Mouse (Mus musculus) CH12.LX (cell line): ENCODE measurements around the gene Zswim1.

Source experiments
- CHD1 ChIP-seq: IDR thresholded peaks from 2 replicates; pipeline ENCODE4 v1.6.1; 2012; ENCODE audit warnings: low read depth, low read length, improper control_type of control experiment, inconsistent platforms
- CHD2 ChIP-seq: IDR thresholded peaks from 2 replicates; pipeline ENCODE4 v1.6.1; 2011; ENCODE audit warnings: low read length, improper control_type of control experiment
- CTCF ChIP-seq, 2 experiments: IDR thresholded peaks in 1 of 2; conservative IDR thresholded peaks in 1 of 2; 2 replicates each; pipeline ENCODE4 v1.5.1; 2011 to 2012; ENCODE audit warnings: low read depth in 2 of 2, low read length in 2 of 2, improper control_type of control experiment in 1 of 2, inconsistent platforms in 1 of 2, mild to moderate bottlenecking in 1 of 2, moderate library complexity in 1 of 2
- EP300 ChIP-seq: IDR thresholded peaks from 2 replicates; pipeline ENCODE4 v1.6.1; 2011; ENCODE audit warnings: low read length, improper control_type of control experiment
- HCFC1 ChIP-seq: IDR thresholded peaks from 2 replicates; pipeline ENCODE4 v1.6.1; 2012; ENCODE audit warnings: low read depth, mild to moderate bottlenecking, inconsistent platforms, low read length, improper control_type of control experiment
- MAX ChIP-seq: IDR thresholded peaks from 2 replicates; pipeline ENCODE4 v1.6.1; 2011; ENCODE audit warnings: low read length, improper control_type of control experiment
- MAZ ChIP-seq: IDR thresholded peaks from 2 replicates; pipeline ENCODE4 v1.6.1; 2012; ENCODE audit warnings: low read depth, mild to moderate bottlenecking, inconsistent platforms, low read length, improper control_type of control experiment, moderate library complexity
- MXI1 ChIP-seq: IDR thresholded peaks from 2 replicates; pipeline ENCODE4 v1.6.1; 2011; ENCODE audit warnings: mild to moderate bottlenecking, low read depth, low read length, improper control_type of control experiment
- POLR2A ChIP-seq: IDR thresholded peaks from 2 replicates; pipeline ENCODE4 v1.6.1; 2011; ENCODE audit warnings: low read depth, mild to moderate bottlenecking, improper control_type of control experiment, low read length
- RCOR1 ChIP-seq: conservative IDR thresholded peaks from 2 replicates; pipeline ENCODE4 v1.6.1; 2012; ENCODE audit warnings: low read depth, mild to moderate bottlenecking, inconsistent platforms, low read length, improper control_type of control experiment
- UBTF ChIP-seq: IDR thresholded peaks from 2 replicates; pipeline ENCODE4 v1.6.1; 2012; ENCODE audit warnings: low read depth, mild to moderate bottlenecking, inconsistent platforms, low read length, improper control_type of control experiment, moderate library complexity
- USF1 ChIP-seq: IDR thresholded peaks from 2 replicates; pipeline ENCODE4 v1.6.1; 2014; ENCODE audit warnings: low read depth, mild to moderate bottlenecking, inconsistent platforms, low read length, improper control_type of control experiment
- ZMIZ1 ChIP-seq: IDR thresholded peaks from 2 replicates; pipeline ENCODE4 v1.6.1; 2012; ENCODE audit warnings: low read depth, mild to moderate bottlenecking, inconsistent platforms, low read length, improper control_type of control experiment

DNA sequence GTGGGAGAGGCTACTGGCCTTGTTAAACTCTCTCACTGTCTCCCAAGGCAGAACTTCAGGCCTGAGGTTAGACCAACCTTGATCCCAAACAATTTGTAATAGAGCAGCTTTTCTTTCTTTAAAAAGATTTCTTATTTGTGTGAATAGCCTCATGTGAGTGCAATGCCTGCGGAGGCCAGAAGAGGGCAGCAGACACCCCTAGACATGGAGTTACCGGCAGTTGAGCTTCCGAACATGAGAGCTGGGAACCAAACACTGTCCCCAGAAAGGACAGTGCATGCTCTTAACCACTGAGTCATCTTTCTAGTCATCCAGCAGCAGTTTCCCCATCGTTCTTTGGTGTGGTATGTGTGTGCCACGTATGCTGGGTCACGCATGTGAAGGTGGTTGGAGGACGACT lies 45.1 kb downstream of the Zswim1 start:
- no peak for TF ChIP-seq POLR2A
- TF ChIP-seq CHD2 = no peak
- no peak for TF ChIP-seq EP300
- TF ChIP-seq MAZ = no peak
- peak; percentile 28 to 30; a peak in 2 of 4 replicates for TF ChIP-seq CTCF (conservative IDR thresholded peaks at IDR 0.05 in 1 of 2, IDR thresholded peaks at IDR 0.05 in 1 of 2; ENCODE audit: low read depth in 2 of 2, low read length in 2 of 2)
- no peak for TF ChIP-seq CHD1
- no peak for TF ChIP-seq USF1
- TF ChIP-seq MXI1 = no peak
- TF ChIP-seq RCOR1 = no peak
- TF ChIP-seq ZMIZ1 = no peak
- no peak for TF ChIP-seq UBTF
- no peak for TF ChIP-seq MAX
- no peak for TF ChIP-seq HCFC1
